Comparison of ENCODE assay signal across 24 mouse cellular contexts in the genomic region with DNA sequence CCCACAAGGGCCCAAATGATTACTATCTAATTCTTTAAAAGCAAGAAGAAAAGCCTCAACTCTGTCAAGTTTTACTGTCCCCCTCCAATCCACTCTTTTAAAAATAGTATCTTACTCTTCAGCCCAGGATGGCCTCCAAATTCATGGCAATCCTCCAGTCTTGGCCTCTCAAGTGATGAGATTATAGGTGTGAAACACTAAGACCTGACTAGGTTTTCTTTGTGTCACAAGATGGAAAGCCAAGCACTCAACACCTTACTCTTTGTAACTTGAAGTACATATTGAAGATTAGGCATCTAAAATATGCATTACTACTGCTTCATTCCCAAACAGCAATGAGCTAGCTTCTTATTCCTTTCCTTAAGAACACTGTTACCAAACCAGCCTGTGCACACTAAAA. TPM values are rescaled to one million over a fixed set of nuclear protein-coding genes. Genes with fewer than 3 reads are reported as not detected.
DNase-seq lines count a peak whose midpoint lies in the region; ATAC-seq lines count a peak whose summit lies in the region.
"Had no signal": no experiment of that assay in that cellular context is flagged by ENCODE, and none has a peak within 500 bp of the region (broad histone marks: within the 10 kb centered on the region; RNA-seq: fewer than 3 reads in every experiment).

No protein-coding gene starts in this region.

- ATAC-seq in heart, embryonic 16.5 days (replicated peaks; ENCODE audit: extremely low read depth, insufficient read depth, low FRiP score): peak; percentile 80
- ATAC-seq: CD4-positive, CD25-positive, alpha-beta regulatory T cell, adult 4 months; forebrain, embryonic 14.5 days; forebrain, postnatal 0 days; hindbrain, embryonic 16.5 days; intestine, embryonic 15.5 days had no signal

- H3K9me3 ChIP-seq in heart, embryonic 16.5 days (replicated peaks; ENCODE audit: control insufficient read depth, low read length): no peaks in the 10 kb centered on the region
- H3K9me3 ChIP-seq: embryonic facial prominence, embryonic 12.5 days; embryonic facial prominence, embryonic 15.5 days; hindbrain, embryonic 10.5 days; hindbrain, embryonic 13.5 days; intestine, embryonic 15.5 days had no signal

- no peak overlapping the region for H3K4me2 ChIP-seq in heart, embryonic 16.5 days (ENCODE audit: low read depth, low read length)
- H3K4me2 ChIP-seq: embryonic facial prominence, embryonic 12.5 days; embryonic facial prominence, embryonic 15.5 days; hindbrain, embryonic 13.5 days; intestine, embryonic 15.5 days had no signal

- no peaks in the 10 kb centered on the region for H3K27me3 ChIP-seq in heart, embryonic 16.5 days (ENCODE audit: control insufficient read depth, insufficient read depth, low read length)
- H3K27me3 ChIP-seq: embryonic facial prominence, embryonic 12.5 days; embryonic facial prominence, embryonic 15.5 days; hindbrain, embryonic 13.5 days; intestine, embryonic 15.5 days had no signal

- H3K9ac ChIP-seq in heart, embryonic 16.5 days (ENCODE audit: low read length): no peak overlapping the region
- H3K9ac ChIP-seq: embryonic facial prominence, embryonic 12.5 days; embryonic facial prominence, embryonic 15.5 days; forebrain, postnatal 0 days; hindbrain, embryonic 13.5 days; intestine, embryonic 15.5 days had no signal

- no peak overlapping the region for H3K27ac ChIP-seq in heart, embryonic 16.5 days (ENCODE audit: low read length)
- H3K27ac ChIP-seq: embryonic facial prominence, embryonic 12.5 days; embryonic facial prominence, embryonic 15.5 days; hindbrain, embryonic 10.5 days; hindbrain, embryonic 13.5 days; intestine, embryonic 15.5 days had no signal

- H3K36me3 ChIP-seq in heart, embryonic 16.5 days (ENCODE audit: control insufficient read depth, insufficient read depth): peaks cover 16% of the 10 kb centered on the region

- intact Hi-C loops in heart, postnatal 25 days (cut with DNase I): loop anchor here (10.0 kb wide), 2 partner anchors 195 to 595 kb away; a partner anchor contains a TSS
- intact Hi-C loops in heart, postnatal 10 days (cut with DNase I): loop anchor here (10.0 kb wide), 2 partner anchors 165 to 435 kb away; no protein-coding TSS in a partner anchor

- H3K4me3 ChIP-seq in heart, embryonic 16.5 days (ENCODE audit: low read length): no peak overlapping the region
- H3K4me3 ChIP-seq: embryonic facial prominence, embryonic 12.5 days; embryonic facial prominence, embryonic 15.5 days; hindbrain, embryonic 10.5 days; hindbrain, embryonic 13.5 days; intestine, embryonic 15.5 days had no signal

- peaks cover 12% of the 10 kb centered on the region for H3K4me1 ChIP-seq in heart, embryonic 16.5 days (ENCODE audit: control insufficient read depth, insufficient read depth, low read length)
- H3K4me1 ChIP-seq: embryonic facial prominence, embryonic 12.5 days; embryonic facial prominence, embryonic 15.5 days; hindbrain, embryonic 10.5 days; hindbrain, embryonic 13.5 days; intestine, embryonic 15.5 days had no signal

- peak; percentile 25 for DNase-seq in heart, adult 8-10 months (ENCODE audit: low spot score)
- no peak for DNase-seq in heart, postnatal 25 days (ENCODE audit: low spot score)
- DNase-seq in kidney, postnatal 10 days: peak; percentile 1
- no peak for DNase-seq in kidney, postnatal 25 days
- DNase-seq in heart, postnatal 10 days: peak; percentile 52 to 57
- no peak for DNase-seq in embryo, embryonic 9.5 days (ENCODE audit: extremely low spot score)
- no peak for DNase-seq in layer of hippocampus, adult 11-12 months (ENCODE audit: low spot score)
- DNase-seq: adrenal gland, postnatal 14 days; cerebellum, adult 11 months; cerebellum, adult 9-10 months; cerebellum, postnatal 14 days; forebrain, postnatal 0 days; gastrocnemius, postnatal 25 days; kidney, adult 11 months; kidney, adult 8-10 months had no signal

RNA-seq across cellular contexts. Expression of a gene that starts 19.8 kb away (rescaled TPM):
- total RNA-seq in heart, adult 8-10 months (2022): 10 to 100 TPM; 21.4 to 33.7 (median 31.1) TPM
- 10 to 100 TPM; 27.0 to 30.9 TPM for total RNA-seq in heart, postnatal 25 days (2021)
- 34.7 and 47.8 TPM in 2 replicates for polyA plus RNA-seq in heart, embryonic 16.5 days (2015; fragmentation: Nextera tagmentation; extraction: Ambion mirVana)
- 10 to 100 TPM; 30.1 to 38.1 TPM for total RNA-seq in heart, postnatal 10 days (2021)

Comparison
In these comparisons a context has a peak if more than half of its experiments do, and no peak if none do; other contexts are left out.
1. DNase-seq: peak in heart, adult 8-10 months (single experiment), kidney, postnatal 10 days (single experiment) and heart, postnatal 10 days (2 of 2); none in heart, postnatal 25 days (single experiment), kidney, postnatal 25 days (0 of 2), embryo, embryonic 9.5 days (single experiment) and layer of hippocampus, adult 11-12 months (single experiment).